Mouse (Mus musculus): Measurements from ENCODE around the gene Abtb2.

The Abtb2 gene

DNA sequence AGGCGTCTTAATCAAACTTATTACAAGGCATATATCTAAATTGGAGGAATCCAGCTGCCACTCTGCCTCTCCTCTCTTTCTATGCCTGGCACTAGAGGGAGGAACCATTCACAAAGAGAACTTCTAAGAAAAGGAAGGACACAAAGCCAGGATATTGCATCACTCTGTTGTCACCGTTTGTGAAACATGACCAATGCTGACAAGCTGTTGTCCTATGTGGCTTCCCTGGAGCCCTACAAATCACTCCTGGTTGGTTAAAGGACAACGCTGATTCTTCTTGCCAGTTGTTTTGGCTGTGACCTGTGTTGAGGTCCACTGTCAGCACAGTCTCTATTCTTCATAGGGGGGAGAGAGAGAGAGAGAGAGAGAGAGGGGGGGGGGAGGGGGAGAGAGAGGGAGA is 17.2 kb downstream of the Abtb2 start:
- DNase-seq (ENCODE audit: low read depth, low spot score), result no peak

DNA sequence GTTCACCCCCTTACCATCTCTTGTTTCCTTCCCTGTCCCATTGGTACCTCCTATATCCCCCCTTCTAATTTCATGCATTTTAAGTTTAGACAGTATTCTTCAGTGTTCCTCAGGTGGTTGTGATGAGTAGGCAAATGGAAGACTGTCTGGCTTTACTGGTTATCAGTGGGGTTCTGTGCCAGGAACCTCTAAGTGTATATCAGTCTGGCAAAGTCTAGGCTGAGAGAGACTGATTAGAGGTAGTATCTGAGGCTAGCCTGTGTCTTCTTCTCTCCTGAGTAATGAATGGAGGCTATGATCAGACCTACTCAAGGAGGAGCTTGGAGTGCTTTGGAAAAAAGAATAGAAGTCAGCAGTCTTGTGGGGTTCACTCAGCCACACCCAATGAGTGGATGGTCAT is 18.0 kb downstream of the Abtb2 start:
- DNase-seq (ENCODE audit: low read depth, low spot score), result no peak

DNA sequence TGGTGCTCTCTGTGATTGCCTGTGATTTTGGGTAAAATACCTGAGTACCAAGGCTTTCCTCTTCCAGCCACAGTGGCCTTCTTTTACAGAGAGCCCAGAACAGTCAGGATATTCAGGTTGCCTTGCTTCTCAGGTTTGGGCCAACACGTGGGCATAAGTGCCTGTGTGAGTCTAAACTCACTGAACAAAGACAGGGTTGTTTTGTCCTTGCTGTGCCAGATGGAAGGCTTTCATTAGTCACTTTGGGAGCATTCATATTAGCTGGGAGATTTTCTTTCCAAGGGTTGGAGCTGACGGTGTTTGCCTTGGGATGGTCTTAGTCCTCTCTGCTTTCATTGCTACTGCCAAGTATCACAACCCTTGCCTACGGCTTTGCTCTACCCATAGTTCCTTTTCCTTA is 20.3 kb downstream of the Abtb2 start:
- no peak for DNase-seq (ENCODE audit: low read depth, low spot score)

DNA sequence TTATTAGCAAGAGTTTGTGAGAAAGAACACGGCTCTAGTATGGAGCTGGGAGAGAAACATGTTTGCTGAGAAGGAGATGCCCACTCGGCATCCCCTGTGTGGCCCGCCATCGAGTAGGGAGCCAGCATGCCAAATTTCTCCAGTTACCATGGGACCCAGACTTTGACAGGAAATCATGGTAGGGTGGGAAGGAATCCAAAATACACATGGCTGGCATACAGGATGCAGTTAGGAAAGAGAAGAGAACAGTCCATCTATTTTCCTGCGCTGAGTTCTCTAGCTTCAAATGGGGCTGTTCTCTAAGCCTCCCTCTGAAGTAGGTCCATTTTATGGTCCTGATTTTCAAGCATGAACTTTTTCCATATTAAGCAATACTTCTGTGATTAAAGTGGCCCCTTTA is 22.7 kb downstream of the Abtb2 start:
- DNase-seq (ENCODE audit: low read depth, low spot score), result no peak

DNA sequence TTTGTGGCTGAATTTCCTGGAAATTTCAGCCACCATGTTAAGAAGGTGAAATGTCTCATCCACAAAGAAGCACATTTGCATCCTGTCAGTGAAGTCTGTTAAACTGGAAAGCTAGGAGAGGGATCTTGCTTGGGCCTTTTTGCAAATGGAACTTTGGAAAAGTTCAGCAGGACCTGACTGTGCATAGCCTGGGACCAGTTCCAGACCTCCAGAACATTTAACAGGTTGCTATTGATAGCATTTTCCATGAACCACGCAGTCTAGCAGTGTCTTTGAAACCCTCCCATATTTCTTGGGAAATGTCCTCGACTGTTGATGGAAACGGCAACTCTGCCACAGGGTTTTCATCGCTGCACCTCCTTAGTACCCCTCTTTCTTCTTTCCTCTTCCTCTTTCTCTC is 23.3 kb downstream of the Abtb2 start:
- DNase-seq (ENCODE audit: low read depth, low spot score), result no peak

DNA sequence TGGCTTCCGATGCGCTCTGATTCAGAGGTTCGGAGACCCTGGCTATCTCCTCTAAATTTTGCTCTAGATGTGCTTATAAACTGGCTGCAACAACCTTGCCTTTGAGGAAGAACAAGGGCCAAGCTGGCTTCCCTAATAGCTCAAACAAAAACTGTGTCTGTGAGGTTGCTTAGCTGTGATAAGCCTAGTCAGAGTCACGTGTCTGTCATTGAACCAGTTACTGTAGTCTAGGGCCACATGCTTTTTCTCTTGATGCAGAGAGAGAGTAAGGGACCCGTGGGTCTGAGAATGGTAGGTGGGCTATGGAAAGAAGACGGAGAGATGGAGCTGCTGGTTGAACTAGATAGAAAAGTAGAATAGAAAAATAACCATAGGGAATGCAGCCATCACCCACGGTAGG is 24.5 kb downstream of the Abtb2 start:
- no peak for DNase-seq (ENCODE audit: low read depth, low spot score)

DNA sequence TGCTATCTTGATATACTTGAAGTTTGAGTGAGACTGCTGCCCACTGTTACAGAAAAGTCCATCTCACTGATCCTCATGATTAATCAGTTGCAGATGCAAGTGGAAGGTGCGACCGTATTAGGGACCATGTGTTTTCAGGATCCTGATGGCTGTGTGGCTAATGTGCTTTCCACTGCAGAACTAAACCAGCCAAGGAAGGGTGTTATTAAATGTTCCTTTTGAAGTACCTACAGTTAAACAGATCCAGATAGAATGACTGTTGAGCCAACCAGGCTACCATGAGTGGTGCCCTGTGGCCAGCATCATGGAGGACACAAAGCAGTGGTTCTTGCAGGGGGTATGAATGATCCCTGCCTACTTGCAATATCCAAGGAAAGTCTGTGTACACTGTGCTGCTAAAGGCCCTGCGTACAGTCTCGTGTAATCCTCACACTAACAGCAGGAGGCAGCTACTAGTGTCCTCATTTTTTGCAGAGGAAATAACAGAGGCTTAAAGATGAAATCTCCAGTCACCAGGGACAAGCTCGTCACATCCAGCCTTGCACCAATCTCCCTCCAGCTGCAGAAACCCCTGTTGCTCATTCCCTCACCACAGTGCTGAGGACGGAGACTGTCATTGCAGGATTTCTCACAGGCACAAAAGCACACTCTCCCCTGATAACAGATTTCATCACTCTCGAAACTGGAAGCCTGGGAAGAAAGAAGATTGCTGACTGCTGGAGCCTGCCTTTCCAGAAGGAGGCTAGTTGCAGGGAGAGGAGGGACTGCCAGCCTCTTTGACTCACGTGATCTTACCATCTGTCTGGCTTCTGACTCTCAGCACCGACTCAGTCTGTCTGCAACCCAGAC is 25.9 kb downstream of the Abtb2 start:
- DNase-seq (ENCODE audit: low read depth, low spot score), result peak; percentile 37

DNA sequence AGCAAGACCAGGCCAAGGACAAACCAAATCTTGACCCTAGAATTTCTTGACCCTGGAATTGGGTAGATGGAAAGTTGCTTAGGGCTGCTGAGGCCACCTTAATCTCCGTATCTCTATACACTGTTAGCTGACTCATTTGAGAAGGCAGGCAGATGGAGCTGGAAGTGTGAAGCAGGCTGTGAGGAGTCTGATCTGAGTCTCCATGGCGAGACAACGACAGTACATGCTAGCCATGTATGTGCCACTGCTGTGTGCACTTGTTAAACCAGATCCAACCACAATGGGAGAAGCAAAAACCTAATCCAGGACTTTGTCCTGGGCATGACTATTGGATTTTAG is 26.4 kb downstream of the Abtb2 start:
- no peak for DNase-seq (ENCODE audit: low read depth, low spot score)

DNA sequence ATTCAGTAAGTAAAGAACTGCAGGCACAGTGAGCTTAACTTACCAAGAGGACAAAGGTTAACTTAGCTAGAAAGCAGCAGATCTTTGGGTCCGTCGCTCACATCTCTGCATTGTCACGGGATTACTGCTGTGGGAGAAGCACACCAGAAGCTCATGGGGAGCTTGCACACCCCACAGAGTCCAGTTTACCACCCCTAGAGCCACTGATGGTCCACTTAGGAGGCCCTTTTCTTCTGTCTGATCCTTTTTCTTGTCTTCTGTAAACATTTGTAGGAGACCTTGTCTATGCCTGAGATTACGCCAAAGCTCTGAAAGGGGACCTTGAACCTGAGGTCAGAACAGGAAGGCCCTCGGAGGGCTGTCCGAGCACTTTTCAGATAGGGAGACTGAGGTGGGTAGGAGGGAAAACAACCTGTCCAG is 28.5 kb downstream of the Abtb2 start:
- no peak for DNase-seq (ENCODE audit: low read depth, low spot score)

DNA sequence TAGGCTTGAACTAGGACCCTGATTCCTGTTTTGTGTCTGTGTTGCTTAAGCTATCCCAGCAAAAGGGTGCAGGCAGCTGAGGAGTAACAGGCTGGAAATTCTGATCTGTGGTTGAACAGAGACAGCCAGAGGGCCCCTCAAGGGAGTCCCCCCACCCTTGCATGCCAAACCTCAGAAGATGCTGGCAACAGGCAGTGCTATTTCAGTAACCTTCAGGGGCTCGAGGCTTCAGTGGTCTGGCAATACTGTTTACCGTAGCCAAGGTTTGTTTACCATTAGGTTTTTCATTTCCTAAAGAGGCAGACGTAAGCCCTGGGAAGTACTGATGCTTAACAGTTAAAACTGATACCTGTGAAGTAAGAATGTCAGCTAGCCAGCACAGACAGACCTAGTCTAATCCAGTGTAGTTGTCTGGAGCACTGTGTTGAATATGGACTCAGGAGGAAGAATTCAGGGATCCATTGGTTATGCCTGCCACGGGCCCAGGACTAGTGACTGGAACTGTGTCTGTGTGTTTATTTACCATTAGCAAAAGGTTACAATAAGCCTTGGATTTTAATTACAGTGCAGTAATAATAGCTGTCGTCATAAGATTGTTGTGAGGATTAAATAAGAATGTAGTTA is 29.0 kb downstream of the Abtb2 start:
- DNase-seq (ENCODE audit: low read depth, low spot score), result no peak

DNA sequence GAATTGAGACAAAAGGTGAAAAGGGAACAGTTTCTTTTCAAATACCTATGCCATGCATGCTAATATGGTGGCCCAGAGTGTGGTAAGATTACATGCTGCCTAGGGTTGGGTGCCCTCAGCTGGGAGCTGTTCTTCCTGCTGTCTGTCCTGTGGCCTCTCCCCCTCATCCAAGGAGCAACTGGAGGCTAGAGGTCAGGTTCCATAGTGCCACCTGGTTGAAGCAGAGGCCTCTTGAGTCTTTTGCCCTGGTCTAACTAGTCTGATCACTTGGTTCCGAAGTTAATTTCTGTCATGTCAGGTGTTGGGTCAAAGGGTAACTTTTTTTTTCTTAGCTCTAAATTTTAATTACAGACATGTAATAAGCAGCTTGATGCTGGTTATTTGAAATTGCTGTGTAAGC is 33.2 kb downstream of the Abtb2 start:
- no peak for DNase-seq (ENCODE audit: low read depth, low spot score)

DNA sequence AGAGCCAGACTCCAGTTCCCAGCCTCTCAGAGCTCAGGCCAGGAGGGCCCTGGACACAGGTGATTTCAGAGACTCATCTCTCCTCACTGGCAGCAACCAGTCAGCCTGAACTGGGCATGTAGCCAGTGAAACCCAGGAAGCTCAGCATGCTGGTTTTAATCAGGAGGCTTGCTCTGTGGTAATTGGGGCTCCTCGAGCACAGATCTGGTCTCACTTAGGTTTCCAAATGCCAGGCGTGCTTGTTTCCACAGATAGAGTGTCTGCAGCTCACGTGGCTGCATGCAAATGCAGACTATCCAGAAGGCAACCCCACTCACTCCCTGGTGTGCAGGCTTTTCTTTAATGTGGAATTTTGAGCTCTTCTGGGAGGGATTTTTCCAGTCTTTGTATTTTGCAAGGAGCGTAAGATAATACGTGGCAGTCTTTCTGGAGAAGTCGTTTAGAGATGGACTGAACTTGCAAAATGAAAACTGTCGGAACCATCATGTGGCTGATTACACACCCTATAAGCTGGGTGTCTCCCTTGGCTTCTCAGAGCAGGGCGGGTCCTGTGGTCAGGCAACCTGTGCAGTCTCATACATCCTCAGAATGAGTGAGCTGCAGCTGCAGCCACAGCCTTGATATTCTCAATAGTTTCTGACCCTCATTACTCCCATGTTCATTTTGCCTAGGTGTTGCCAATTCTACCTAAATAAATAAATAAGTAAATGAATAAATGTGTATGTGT is 34.2 kb downstream of the Abtb2 start:
- peak; percentile 80 for DNase-seq (ENCODE audit: low read depth, low spot score)

DNA sequence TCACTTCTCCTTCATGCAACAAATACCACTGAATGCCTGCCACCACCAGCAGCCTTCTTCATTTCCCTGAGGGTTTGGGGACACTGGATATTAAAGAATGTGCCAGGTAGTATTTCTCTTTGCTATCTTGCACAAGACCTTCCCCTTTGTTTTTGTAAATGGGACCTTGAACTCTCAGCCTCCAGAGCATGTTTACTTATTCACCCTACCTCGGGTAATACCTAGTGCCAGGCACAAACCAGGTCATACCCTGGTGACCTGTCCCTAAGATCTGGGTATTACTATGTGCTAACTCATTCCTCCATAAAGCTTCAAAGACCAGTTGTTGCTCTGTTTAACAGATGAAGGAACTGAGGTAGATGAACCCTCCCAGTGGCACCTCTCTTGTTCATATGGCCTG is 35.0 kb downstream of the Abtb2 start:
- DNase-seq (ENCODE audit: low read depth, low spot score), result no peak

DNA sequence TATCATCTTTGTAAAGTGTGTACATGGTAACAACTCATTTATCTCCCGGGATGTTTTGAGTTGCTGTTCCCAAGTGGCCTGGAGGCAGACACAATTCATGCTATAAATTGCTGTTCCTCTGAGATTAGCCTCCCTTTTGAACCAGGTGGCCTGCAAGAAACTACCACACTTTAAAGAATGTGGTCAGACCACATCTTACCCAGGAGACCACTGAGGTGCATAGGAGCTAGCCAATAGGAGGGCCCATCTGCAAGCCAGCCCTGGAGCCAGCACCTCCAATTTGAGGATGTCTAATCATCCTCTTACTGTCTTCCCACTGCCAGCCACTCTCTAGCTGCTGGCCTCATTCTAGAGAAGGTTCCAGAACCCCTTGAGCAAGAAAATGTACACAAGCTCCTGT is 35.4 kb downstream of the Abtb2 start:
- DNase-seq (ENCODE audit: low read depth, low spot score), result no peak

DNA sequence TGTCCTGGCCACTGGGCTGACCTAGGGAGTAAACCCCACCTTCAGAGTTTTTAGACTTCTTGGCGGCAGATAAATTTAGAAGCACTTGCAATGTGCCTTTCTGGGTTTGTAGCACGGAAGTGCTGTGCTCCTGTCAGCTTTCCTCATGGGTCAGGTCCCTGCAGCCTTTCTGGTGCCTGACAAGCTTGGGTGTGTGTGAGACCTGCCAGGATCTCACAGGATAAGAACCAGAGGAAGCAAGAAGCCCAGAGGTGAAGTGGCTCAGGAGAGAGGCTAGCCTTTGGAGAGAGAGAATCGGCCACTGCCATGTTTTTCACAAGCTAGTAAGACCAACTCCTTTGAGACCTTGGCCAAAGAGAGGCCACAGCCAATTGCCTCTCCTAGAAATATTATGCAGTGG is 37.1 kb downstream of the Abtb2 start:
- no peak for DNase-seq (ENCODE audit: low read depth, low spot score)

DNA sequence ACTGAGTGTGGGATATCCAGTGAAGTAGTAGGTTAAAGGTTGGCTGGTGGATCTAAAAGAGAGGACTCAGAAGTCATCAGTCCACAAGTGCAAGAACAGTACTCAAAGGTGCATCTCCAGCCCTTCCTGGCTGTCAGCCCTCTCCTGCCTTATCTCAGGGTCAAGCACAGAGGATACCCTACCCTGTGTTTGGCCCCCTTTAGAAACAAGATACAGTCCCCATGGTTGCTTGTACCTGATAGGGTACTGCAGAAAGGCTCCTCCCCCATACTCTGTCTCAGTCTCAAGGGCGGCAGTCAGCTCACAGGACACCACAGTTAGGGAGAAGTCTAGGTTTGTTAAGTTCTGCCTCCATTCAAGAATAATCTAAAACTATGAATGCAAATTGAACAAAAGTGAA is 37.8 kb downstream of the Abtb2 start:
- DNase-seq (ENCODE audit: low read depth, low spot score), result no peak

DNA sequence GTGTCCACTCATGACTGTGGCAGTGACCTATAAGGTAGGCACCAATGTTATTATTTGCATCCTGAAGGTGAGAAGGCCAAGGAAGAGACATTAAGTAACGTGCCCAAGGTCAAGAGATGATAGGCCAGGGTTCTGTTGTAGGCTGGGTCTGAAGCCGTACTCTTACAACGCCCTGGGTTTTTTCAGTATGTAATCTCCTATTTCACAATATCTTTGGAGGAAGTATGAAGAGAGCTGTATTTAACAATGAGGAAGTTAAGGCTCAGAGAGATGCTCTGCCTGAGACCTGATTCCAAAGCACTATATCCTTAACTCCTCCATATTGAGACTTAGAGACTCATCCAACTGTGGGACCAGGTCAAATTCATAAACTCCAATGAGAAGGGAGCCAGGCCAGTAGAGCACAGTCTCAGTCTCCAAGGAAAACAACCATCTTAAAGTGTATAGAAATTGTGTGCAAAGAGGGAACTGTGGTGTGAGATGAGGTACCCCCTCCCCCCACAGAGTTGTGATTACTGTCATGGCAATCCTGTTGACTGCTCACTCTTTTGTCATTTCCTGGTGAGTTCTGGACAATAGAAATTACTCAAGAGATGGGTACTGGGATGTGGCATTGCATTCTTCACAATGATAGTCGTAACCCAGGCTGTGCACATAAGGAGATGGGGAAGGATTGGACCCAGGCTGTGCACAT is 39.8 kb downstream of the Abtb2 start:
- no peak for DNase-seq (ENCODE audit: low read depth, low spot score)

DNA sequence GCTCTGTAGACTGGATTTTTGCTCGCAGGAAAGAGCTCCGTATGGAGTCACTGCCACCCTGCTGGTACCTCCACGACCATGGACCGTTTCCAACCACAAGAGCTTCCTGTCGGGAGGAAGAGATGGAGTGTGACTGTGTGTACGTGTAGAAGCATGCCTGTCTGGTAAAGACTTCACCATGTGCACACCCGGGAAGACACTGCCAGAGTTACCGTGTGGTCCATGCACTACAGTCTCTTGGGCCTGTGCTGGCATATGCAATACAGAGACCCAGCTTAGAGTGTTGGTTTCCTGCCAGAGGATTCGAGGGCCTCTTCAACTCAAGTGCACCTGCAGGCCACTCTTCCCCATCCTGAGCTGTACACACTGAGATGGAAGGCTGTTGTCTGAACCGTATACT is 41.8 kb downstream of the Abtb2 start:
- DNase-seq (ENCODE audit: low read depth, low spot score), result no peak

DNA sequence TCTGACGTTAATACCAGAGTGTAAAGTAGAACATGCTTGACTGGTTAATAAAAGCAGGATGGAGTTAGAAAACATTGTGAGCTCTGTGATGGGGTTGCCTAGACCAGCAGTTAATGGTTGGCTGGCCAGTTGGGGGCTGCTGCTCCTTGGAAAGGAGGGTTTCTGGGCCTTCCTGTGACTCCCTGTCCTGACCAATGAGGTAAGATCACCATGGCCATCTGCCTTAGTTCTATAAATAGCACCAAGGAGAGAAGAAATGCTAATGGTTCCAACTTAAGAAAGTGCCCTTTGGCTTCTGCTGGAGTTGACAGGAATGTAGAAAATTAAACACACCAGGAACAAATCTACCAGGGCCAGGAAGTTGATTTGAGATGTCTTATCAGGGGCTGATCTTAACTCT is 42.8 kb downstream of the Abtb2 start:
- no peak for DNase-seq (ENCODE audit: low read depth, low spot score)

DNA sequence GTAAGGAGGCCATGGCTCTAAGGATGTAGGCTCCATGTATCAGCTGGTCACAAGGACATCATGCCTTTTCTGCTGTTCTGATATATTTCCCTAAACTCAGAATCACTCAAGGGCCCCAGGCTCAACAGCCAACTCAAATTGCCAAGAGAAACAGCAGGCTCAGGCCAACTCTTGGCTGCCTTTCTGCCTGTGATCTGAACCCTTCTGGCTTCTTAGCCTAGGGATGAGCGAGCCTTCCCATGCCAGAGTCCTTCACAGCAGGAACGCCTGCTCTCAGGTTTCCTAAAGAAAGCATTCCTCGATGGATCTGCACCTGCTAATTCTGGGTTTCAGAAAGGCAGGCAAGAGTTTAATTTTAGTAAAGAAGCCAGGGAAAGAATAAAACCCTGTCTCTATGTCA is 43.4 kb downstream of the Abtb2 start:
- peak; percentile 70 for DNase-seq (ENCODE audit: low read depth, low spot score)

DNA sequence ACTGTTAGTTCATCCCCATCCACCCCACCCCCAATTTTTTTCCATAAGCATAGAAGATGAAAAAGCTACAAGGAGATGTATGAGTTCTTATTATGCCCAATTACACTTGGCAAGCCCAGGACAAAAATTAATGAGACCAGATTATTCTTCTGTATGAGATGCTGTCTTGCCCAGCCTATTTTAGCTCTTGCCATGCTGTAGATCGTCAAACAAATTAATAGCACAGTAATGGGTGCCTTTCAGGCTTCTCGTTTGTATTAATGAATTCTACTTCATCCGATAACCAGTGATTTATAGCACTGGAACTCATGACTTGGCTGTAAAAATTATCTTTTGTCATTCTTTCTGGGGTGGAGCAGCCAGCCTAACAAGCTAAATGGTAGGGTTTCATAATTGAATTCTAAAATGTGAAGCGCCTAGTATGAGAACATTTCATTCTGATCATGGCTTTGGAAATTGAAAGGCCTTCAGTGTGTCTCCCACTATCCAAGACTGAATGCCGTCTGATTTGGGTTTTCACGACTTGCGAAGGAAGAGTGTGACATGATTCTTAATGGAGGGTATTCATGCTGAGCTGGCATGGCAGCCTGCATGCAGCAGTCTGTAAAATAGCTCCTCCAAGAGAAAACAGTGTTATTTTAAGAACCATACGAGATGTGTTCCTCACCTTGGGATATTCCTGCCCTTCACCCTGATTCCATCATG is 44.9 kb downstream of the Abtb2 start:
- DNase-seq (ENCODE audit: low read depth, low spot score), result no peak

DNA sequence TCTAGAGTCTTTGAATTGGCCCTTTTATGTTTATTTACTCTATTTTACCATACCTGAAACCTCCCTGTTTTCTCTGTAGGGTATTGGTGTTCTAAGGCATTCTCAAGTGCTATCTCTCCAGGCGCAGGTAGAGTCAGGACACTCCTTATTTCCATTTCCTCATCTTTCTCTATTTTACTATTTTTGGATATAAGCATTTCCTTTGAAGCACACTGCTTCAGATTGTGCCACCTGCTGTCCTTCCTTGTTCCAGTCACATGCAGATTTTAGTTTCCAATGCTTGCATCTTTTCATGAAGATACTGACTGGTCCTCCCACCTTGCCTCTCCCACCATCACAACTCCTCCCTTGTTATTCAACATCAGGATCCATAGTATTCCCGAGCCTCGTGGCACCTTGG is 47.8 kb downstream of the Abtb2 start:
- DNase-seq (ENCODE audit: low read depth, low spot score), result no peak

All from skeletal muscle tissue, adult 2 months (tissue).